Mouse (Mus musculus): ENCODE measurements at regions not wholly inside any gene's neighbourhood (a gene's known extent, or its start where the extent isn't known, plus 50 kb on each side); places are given as distances from the start of the nearest gene placed in this dataset.

GRCm38 (mm10) chr6:67152845-67153468 lies 85.0 kb upstream of the Serbp1 start:
- DNase-seq (ENCODE audit: extremely low spot score, low spot score), result no peak

GRCm38 (mm10) chr6:67151515-67151914 lies 86.5 kb upstream of the Serbp1 start:
- DNase-seq (ENCODE audit: extremely low spot score, low spot score), result no peak

GRCm38 (mm10) chr6:67149425-67149824 lies 88.6 kb upstream of the Serbp1 start:
- no peak for DNase-seq (ENCODE audit: extremely low spot score, low spot score)

GRCm38 (mm10) chr6:67146708-67147107 lies 91.3 kb upstream of the Serbp1 start:
- DNase-seq (ENCODE audit: extremely low spot score, low spot score), result no peak

GRCm38 (mm10) chr6:67145969-67146368 lies 92.0 kb upstream of the Serbp1 start:
- no peak for DNase-seq (ENCODE audit: extremely low spot score, low spot score)

- no peak for DNase-seq (ENCODE audit: extremely low spot score, low spot score)
These were observed 92.8 kb upstream of the Serbp1 start for GRCm38 (mm10) chr6:67144946-67145716.

GRCm38 (mm10) chr6:67142179-67142578 lies 95.8 kb upstream of the Serbp1 start:
- no peak for DNase-seq (ENCODE audit: extremely low spot score, low spot score)

- DNase-seq (ENCODE audit: extremely low spot score, low spot score), result no peak
These were observed 97.2 kb upstream of the Serbp1 start for GRCm38 (mm10) chr6:67140645-67141250.

GRCm38 (mm10) chr6:67139012-67139375 lies 99.0 kb upstream of the Serbp1 start:
- DNase-seq (ENCODE audit: extremely low spot score, low spot score), result no peak

- no peak for DNase-seq (ENCODE audit: extremely low spot score, low spot score)
These were observed 99.5 kb upstream of the Serbp1 start for GRCm38 (mm10) chr6:67138302-67139011.

- DNase-seq (ENCODE audit: extremely low spot score, low spot score), result no peak
These were observed 100.2 kb upstream of the Gadd45a start for GRCm38 (mm10) chr6:67137482-67137881.

GRCm38 (mm10) chr6:67134915-67135314 lies 97.7 kb upstream of the Gadd45a start:
- no peak for DNase-seq (ENCODE audit: extremely low spot score, low spot score)

- DNase-seq (ENCODE audit: extremely low spot score, low spot score), result no peak
These were observed 93.5 kb upstream of the Gadd45a start for GRCm38 (mm10) chr6:67130540-67131301.

GRCm38 (mm10) chr6:67129626-67130025 lies 92.4 kb upstream of the Gadd45a start:
- no peak for DNase-seq (ENCODE audit: extremely low spot score, low spot score)

GRCm38 (mm10) chr6:67128503-67129463 lies 91.5 kb upstream of the Gadd45a start:
- no peak for DNase-seq (ENCODE audit: extremely low spot score, low spot score)

- no peak for DNase-seq (ENCODE audit: extremely low spot score, low spot score)
These were observed 90.5 kb upstream of the Gadd45a start for GRCm38 (mm10) chr6:67127727-67128126.

GRCm38 (mm10) chr6:67125715-67126312 lies 88.6 kb upstream of the Gadd45a start:
- DNase-seq (ENCODE audit: extremely low spot score, low spot score), result no peak

- no peak for DNase-seq (ENCODE audit: extremely low spot score, low spot score)
These were observed 86.8 kb upstream of the Gadd45a start for GRCm38 (mm10) chr6:67124089-67124488.

GRCm38 (mm10) chr6:67123071-67123470 lies 85.8 kb upstream of the Gadd45a start:
- DNase-seq (ENCODE audit: extremely low spot score, low spot score), result no peak

- DNase-seq (ENCODE audit: extremely low spot score, low spot score), result no peak
These were observed 79.0 kb upstream of the Gadd45a start for GRCm38 (mm10) chr6:67116306-67116705.

Measured in neural tube, embryonic 10.5 days (tissue).